Mouse (Mus musculus) bone marrow, adult 2 months (tissue): ENCODE data around the gene Cenpv.

Experiments
- CTCF ChIP-seq: fragments of 200-500 bp; IDR thresholded peaks from 2 replicates; pipeline ENCODE4 v1.5.1; 2011; ENCODE audit warnings: low read length, control low read depth; ENCODE audit not compliant: control insufficient read depth, insufficient read depth
- POLR2A ChIP-seq: fragments of 200-500 bp; IDR thresholded peaks from 2 replicates; pipeline ENCODE4 v1.6.1; 2011; ENCODE audit warnings: low read depth, mild to moderate bottlenecking, control low read depth, low read length, borderline replicate concordance; ENCODE audit not compliant: control insufficient read depth

DNA sequence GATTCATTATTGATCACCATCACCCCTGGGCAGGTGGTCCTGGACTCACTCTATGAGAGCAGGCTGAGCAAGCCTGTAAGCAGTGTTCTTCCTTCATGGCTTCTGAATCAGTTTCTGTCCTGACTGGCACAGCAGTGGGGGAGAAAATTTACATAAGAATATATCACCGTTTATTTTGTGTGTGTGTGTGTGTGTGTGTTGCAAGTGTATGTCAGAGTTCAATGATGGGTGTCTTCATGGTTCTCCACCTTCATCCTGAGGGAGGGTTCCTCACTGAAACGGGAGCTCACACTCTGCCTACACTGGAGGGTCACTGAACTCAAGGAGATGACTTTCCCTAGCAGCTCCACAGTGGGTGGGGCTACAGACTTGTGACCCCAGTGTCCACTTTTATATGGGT lies 1.9 kb upstream of the Cenpv start:
- TF ChIP-seq POLR2A (no peak), CTCF (no peak)
